9 mouse cellular contexts compared by ENCODE assay signal in genomic region chr10:79803716-79804323, GRCm38 (mm10). TPM values are rescaled to one million over a fixed set of nuclear protein-coding genes. Genes with fewer than 3 reads are reported as not detected.
DNase-seq lines count a peak whose midpoint lies in the region; ATAC-seq and TF ChIP-seq lines count a peak whose summit lies in the region.
"Had no signal": no experiment of that assay in that cellular context is flagged by ENCODE, and none has a peak within 500 bp of the region (broad histone marks: within the 10 kb centered on the region; RNA-seq: fewer than 3 reads in every experiment).

No protein-coding gene starts in this region.

- TF ChIP-seq CTCF in E14TG2a.4 (conservative IDR thresholded peaks at IDR 0.05; ENCODE audit: low read length): no peak
- TF ChIP-seq CTCF in lung, postnatal 0 days (IDR thresholded peaks at IDR 0.05): no peak

- ATAC-seq in forebrain, embryonic 12.5 days (ENCODE audit: low FRiP score): peak; percentile 96
- peak; percentile 91 for ATAC-seq in hindbrain, embryonic 15.5 days (ENCODE audit: low FRiP score, low read depth)
- ATAC-seq in neural tube, embryonic 14.5 days (ENCODE audit: low read depth): peak; percentile 94
- ATAC-seq in lung, postnatal 0 days: no peak

- H3K9me3 ChIP-seq in E14TG2a.4 (ENCODE audit: low read length): no peaks in the 10 kb centered on the region
- no peaks in the 10 kb centered on the region for H3K9me3 ChIP-seq in forebrain, embryonic 12.5 days
- no peaks in the 10 kb centered on the region for H3K9me3 ChIP-seq in hindbrain, embryonic 15.5 days
- no peaks in the 10 kb centered on the region for H3K9me3 ChIP-seq in neural tube, embryonic 14.5 days (ENCODE audit: control insufficient read depth, low read length)
- H3K9me3 ChIP-seq in lung, postnatal 0 days (ENCODE audit: low read length): no peaks in the 10 kb centered on the region

- peak; percentile 63 for DNase-seq in adrenal gland, postnatal 14 days
- peak; percentile 94 to 96 for DNase-seq in left cerebral cortex, postnatal 14 days (ENCODE audit: low spot score in 2 of 2)
- no peak for DNase-seq in gastrocnemius, adult 18-20 months (ENCODE audit: low spot score)
- DNase-seq in lung, postnatal 0 days (ENCODE audit: low spot score): no peak

- intact Hi-C loops in left cerebral cortex, postnatal 14 days (cut with DNase I): no loop called here

- peak overlapping the region; percentile 93 for H3K27ac ChIP-seq in forebrain, embryonic 12.5 days
- peak overlapping the region; percentile 81 for H3K27ac ChIP-seq in hindbrain, embryonic 15.5 days (replicated peaks)
- peak overlapping the region; percentile 92 for H3K27ac ChIP-seq in neural tube, embryonic 14.5 days (ENCODE audit: low read depth, low read length)
- H3K27ac ChIP-seq in lung, postnatal 0 days (ENCODE audit: low read length): no peak overlapping the region

- peak overlapping the region; percentile 72 for H3K4me2 ChIP-seq in forebrain, embryonic 12.5 days
- peak overlapping the region; percentile 48 for H3K4me2 ChIP-seq in hindbrain, embryonic 15.5 days
- peak overlapping the region; percentile 49 for H3K4me2 ChIP-seq in neural tube, embryonic 14.5 days (ENCODE audit: low read depth, low read length)
- H3K4me2 ChIP-seq in lung, postnatal 0 days (replicated peaks; ENCODE audit: low read depth, low read length): no peak overlapping the region

- peak overlapping the region; percentile 36 for H3K9ac ChIP-seq in forebrain, embryonic 12.5 days
- H3K9ac ChIP-seq in hindbrain, embryonic 15.5 days: no peak overlapping the region
- peak overlapping the region; percentile 25; the same call in 1 of the 2 replicates for H3K9ac ChIP-seq in neural tube, embryonic 14.5 days (replicated peaks; ENCODE audit: low read depth, low read length)
- no peak overlapping the region for H3K9ac ChIP-seq in lung, postnatal 0 days (replicated peaks; ENCODE audit: low read depth)

- H3K36me3 ChIP-seq in E14TG2a.4 (ENCODE audit: insufficient read depth, low read length): peaks cover 10% of the 10 kb centered on the region
- H3K36me3 ChIP-seq in forebrain, embryonic 12.5 days (replicated peaks): peaks cover 35% of the 10 kb centered on the region
- H3K36me3 ChIP-seq in hindbrain, embryonic 15.5 days: peaks cover 3% of the 10 kb centered on the region
- peaks cover 7% of the 10 kb centered on the region for H3K36me3 ChIP-seq in neural tube, embryonic 14.5 days (ENCODE audit: control insufficient read depth, insufficient read depth, low read length)
- H3K36me3 ChIP-seq in lung, postnatal 0 days (ENCODE audit: insufficient read depth, low read length): no peaks in the 10 kb centered on the region

- H3K4me1 ChIP-seq in E14TG2a.4 (replicated peaks; ENCODE audit: low read depth, low read length): peaks cover 91% of the 10 kb centered on the region
- H3K4me1 ChIP-seq in forebrain, embryonic 12.5 days: peaks cover 69% of the 10 kb centered on the region
- H3K4me1 ChIP-seq in hindbrain, embryonic 15.5 days (replicated peaks): peaks cover 71% of the 10 kb centered on the region
- H3K4me1 ChIP-seq in neural tube, embryonic 14.5 days (ENCODE audit: control insufficient read depth, insufficient read depth, low read length): peaks cover 41% of the 10 kb centered on the region
- no peaks in the 10 kb centered on the region for H3K4me1 ChIP-seq in lung, postnatal 0 days (ENCODE audit: insufficient read depth, low read depth, low read length)

- H3K4me3 ChIP-seq in E14TG2a.4 (replicated peaks; ENCODE audit: low read length): peak overlapping the region; percentile 49
- peak overlapping the region; percentile 30 for H3K4me3 ChIP-seq in forebrain, embryonic 12.5 days (replicated peaks)
- peak overlapping the region; percentile 15 for H3K4me3 ChIP-seq in hindbrain, embryonic 15.5 days
- H3K4me3 ChIP-seq in neural tube, embryonic 14.5 days (ENCODE audit: low read depth, low read length): peak overlapping the region; percentile 17; the same call in 1 of the 2 replicates
- H3K4me3 ChIP-seq in lung, postnatal 0 days (ENCODE audit: low read depth, low read length): no peak overlapping the region

- WGBS in forebrain, embryonic 12.5 days: 2% methylated on average over 29 of the region's 29 CpGs
- WGBS in hindbrain, embryonic 15.5 days: 4% methylated on average over 29 of the region's 29 CpGs
- WGBS in neural tube, embryonic 14.5 days: 2% methylated on average over 29 of the region's 29 CpGs
- 24% methylated on average over 28 of the region's 29 CpGs for WGBS in lung, postnatal 0 days

- TF ChIP-seq EP300 in lung, postnatal 0 days (IDR thresholded peaks at IDR 0.05): no peak

- peaks cover 4% of the 10 kb centered on the region; the same call in 1 of the 2 replicates for H3K27me3 ChIP-seq in E14TG2a.4 (ENCODE audit: insufficient read depth, low read length)
- no peaks in the 10 kb centered on the region for H3K27me3 ChIP-seq in forebrain, embryonic 12.5 days
- no peaks in the 10 kb centered on the region for H3K27me3 ChIP-seq in hindbrain, embryonic 15.5 days
- no peaks in the 10 kb centered on the region for H3K27me3 ChIP-seq in neural tube, embryonic 14.5 days (ENCODE audit: control insufficient read depth, insufficient read depth, low read length)
- no peaks in the 10 kb centered on the region for H3K27me3 ChIP-seq in lung, postnatal 0 days (replicated peaks; ENCODE audit: insufficient read depth, low read length)

RNA-seq across cellular contexts. Expression of gene Palm, which starts 10.4 kb away (rescaled TPM):
- 77.9 and 78.3 TPM in 2 replicates for total RNA-seq in adrenal gland, postnatal 14 days (2021)
- polyA plus RNA-seq in forebrain, embryonic 12.5 days (2016; fragmentation: Nextera tagmentation; extraction: Ambion mirVana): 184 and 194 TPM in 2 replicates
- 277 and 303 TPM in 2 replicates for polyA plus RNA-seq in hindbrain, embryonic 15.5 days (2015; fragmentation: Nextera tagmentation; extraction: Ambion mirVana)
- 100 to 1,000 TPM; 398 to 410 TPM for total RNA-seq in left cerebral cortex, postnatal 14 days (2021)
- polyA plus RNA-seq in neural tube, embryonic 14.5 days (2014; fragmentation: Nextera tagmentation; extraction: Ambion mirVana): 233 and 247 TPM in 2 replicates
- 10 to 100 TPM; 11.1 to 22.9 TPM for total RNA-seq in gastrocnemius, adult 18-20 months (2021)
- 29.6 and 30.8 TPM in 2 replicates for polyA plus RNA-seq in lung, postnatal 0 days (2015; fragmentation: Nextera tagmentation; extraction: Ambion mirVana)

RNA-seq across cellular contexts. Expression of gene Prss57, which starts 13.1 kb away (rescaled TPM):
- total RNA-seq in adrenal gland, postnatal 14 days (2021): not detected in 2 replicates
- polyA plus RNA-seq in forebrain, embryonic 12.5 days (2016; fragmentation: Nextera tagmentation; extraction: Ambion mirVana): 0.09 TPM in 1 of 2 replicates, not detected in the other
- polyA plus RNA-seq in hindbrain, embryonic 15.5 days (2015; fragmentation: Nextera tagmentation; extraction: Ambion mirVana): 0.27 and 0.28 TPM in 2 replicates
- total RNA-seq in left cerebral cortex, postnatal 14 days (2021): 1 to 10 TPM in 1 of 2 experiments, under 1 TPM in 1; 0.17 to 1.1 TPM
- polyA plus RNA-seq in neural tube, embryonic 14.5 days (2014; fragmentation: Nextera tagmentation; extraction: Ambion mirVana): not detected in 2 replicates
- not detected for total RNA-seq in gastrocnemius, adult 18-20 months (2021)
- 0.11 and 0.31 TPM in 2 replicates for polyA plus RNA-seq in lung, postnatal 0 days (2015; fragmentation: Nextera tagmentation; extraction: Ambion mirVana)
- total RNA-seq: adrenal gland, postnatal 36 days had no signal

RNA-seq across cellular contexts. Expression of gene Misp, which starts 17.0 kb away (rescaled TPM):
- 0.26 TPM in 2 replicates for total RNA-seq in adrenal gland, postnatal 14 days (2021)
- polyA plus RNA-seq in forebrain, embryonic 12.5 days (2016; fragmentation: Nextera tagmentation; extraction: Ambion mirVana): 0.81 and 1.1 TPM in 2 replicates
- polyA plus RNA-seq in hindbrain, embryonic 15.5 days (2015; fragmentation: Nextera tagmentation; extraction: Ambion mirVana): 0.49 and 0.92 TPM in 2 replicates
- under 1 TPM; 0.59 to 0.72 TPM for total RNA-seq in left cerebral cortex, postnatal 14 days (2021)
- 0.35 and 0.36 TPM in 2 replicates for polyA plus RNA-seq in neural tube, embryonic 14.5 days (2014; fragmentation: Nextera tagmentation; extraction: Ambion mirVana)
- under 1 TPM in 1 of 2 experiments, not detected in 1; 0.40 TPM for total RNA-seq in gastrocnemius, adult 18-20 months (2021)
- 10.5 and 10.6 TPM in 2 replicates for polyA plus RNA-seq in lung, postnatal 0 days (2015; fragmentation: Nextera tagmentation; extraction: Ambion mirVana)

RNA-seq across cellular contexts. Expression of gene Fstl3, which starts 26.7 kb away (rescaled TPM):
- total RNA-seq in adrenal gland, postnatal 14 days (2021): 5.5 and 6.4 TPM in 2 replicates
- 0.55 and 1.0 TPM in 2 replicates for polyA plus RNA-seq in forebrain, embryonic 12.5 days (2016; fragmentation: Nextera tagmentation; extraction: Ambion mirVana)
- polyA plus RNA-seq in hindbrain, embryonic 15.5 days (2015; fragmentation: Nextera tagmentation; extraction: Ambion mirVana): 2.3 and 2.5 TPM in 2 replicates
- 1 to 10 TPM; 1.7 to 2.2 TPM for total RNA-seq in left cerebral cortex, postnatal 14 days (2021)
- polyA plus RNA-seq in neural tube, embryonic 14.5 days (2014; fragmentation: Nextera tagmentation; extraction: Ambion mirVana): 1.7 and 2.3 TPM in 2 replicates
- 1 to 10 TPM; 1.2 to 1.9 TPM for total RNA-seq in gastrocnemius, adult 18-20 months (2021)
- 38.6 and 39.9 TPM in 2 replicates for polyA plus RNA-seq in lung, postnatal 0 days (2015; fragmentation: Nextera tagmentation; extraction: Ambion mirVana)

RNA-seq across cellular contexts. Expression of gene Rnf126, which starts 37.1 kb away (rescaled TPM):
- 54.7 and 56.5 TPM in 2 replicates for total RNA-seq in adrenal gland, postnatal 14 days (2021)
- polyA plus RNA-seq in forebrain, embryonic 12.5 days (2016; fragmentation: Nextera tagmentation; extraction: Ambion mirVana): 96.8 and 103 TPM in 2 replicates
- polyA plus RNA-seq in hindbrain, embryonic 15.5 days (2015; fragmentation: Nextera tagmentation; extraction: Ambion mirVana): 103 and 125 TPM in 2 replicates
- 10 to 100 TPM; 95.4 to 97.1 TPM for total RNA-seq in left cerebral cortex, postnatal 14 days (2021)
- 89.3 and 93.7 TPM in 2 replicates for polyA plus RNA-seq in neural tube, embryonic 14.5 days (2014; fragmentation: Nextera tagmentation; extraction: Ambion mirVana)
- 10 to 100 TPM; 49.5 to 54.5 TPM for total RNA-seq in gastrocnemius, adult 18-20 months (2021)
- polyA plus RNA-seq in lung, postnatal 0 days (2015; fragmentation: Nextera tagmentation; extraction: Ambion mirVana): 40.5 and 45.9 TPM in 2 replicates

Comparison
In these comparisons a context has a peak if more than half of its experiments do, and no peak if none do; other contexts are left out.
1. DNase-seq: peak in adrenal gland, postnatal 14 days (single experiment) and left cerebral cortex, postnatal 14 days (2 of 2); none in gastrocnemius, adult 18-20 months (single experiment) and lung, postnatal 0 days (single experiment).
2. H3K9ac ChIP-seq: peak in forebrain, embryonic 12.5 days (single experiment) and neural tube, embryonic 14.5 days (single experiment); none in hindbrain, embryonic 15.5 days (single experiment) and lung, postnatal 0 days (single experiment).